Mouse (Mus musculus): Measurements from ENCODE around the gene Hoxa10.

The Hoxa10 gene

GRCm38 (mm10) chr6:52247766-52248637 is 7.3 kb upstream of the Hoxa10 start:
- in situ Hi-C loops (cut with MboI, MseI): no loop called here

- in situ Hi-C loops (cut with MboI, MseI): no loop called here
Measured at GRCm38 (mm10) chr6:52246916-52247315, 6.3 kb upstream of the Hoxa10 start.

GRCm38 (mm10) chr6:52246403-52246803 is 5.7 kb upstream of the Hoxa10 start:
- in situ Hi-C loops (cut with MboI, MseI): no loop called here

GRCm38 (mm10) chr6:52245757-52246142 is 5.1 kb upstream of the Hoxa10 start, which contains the start of gene Hoxa11:
Gene Hoxa11 (minus strand): TSS chr6:52245810.
- in situ Hi-C loops (cut with MboI, MseI): no loop called here

GRCm38 (mm10) chr6:52245040-52245756 is 4.5 kb upstream of the Hoxa10 start:
- in situ Hi-C loops (cut with MboI, MseI): no loop called here

GRCm38 (mm10) chr6:52244471-52245039 is 3.9 kb upstream of the Hoxa10 start:
- in situ Hi-C loops (cut with MboI, MseI): loop anchor here in 1 of 2 experiments (5.0 kb wide), 1 partner anchor 68 kb away; the partner anchor contains the start of gene Evx1

GRCm38 (mm10) chr6:52243681-52244121 is 3.0 kb upstream of the Hoxa10 start:
- in situ Hi-C loops (cut with MboI, MseI): loop anchor here in 1 of 2 experiments (5.0 kb wide), 1 partner anchor 69 kb away; the partner anchor contains the start of gene Evx1

GRCm38 (mm10) chr6:52242801-52243332 is 2.2 kb upstream of the Hoxa10 start:
- in situ Hi-C loops (cut with MboI, MseI): loop anchor here in 1 of 2 experiments (5.0 kb wide), 1 partner anchor 69 kb away; the partner anchor contains the start of gene Evx1

GRCm38 (mm10) chr6:52241001-52241621 is 457 bp upstream of the Hoxa10 start:
- in situ Hi-C loops (cut with MboI, MseI): loop anchor here in 1 of 2 experiments (5.0 kb wide), 1 partner anchor 71 kb away; the partner anchor contains the start of gene Evx1

- in situ Hi-C loops (cut with MboI, MseI): loop anchor here in 1 of 2 experiments (5.0 kb wide), 1 partner anchor 72 kb away; the partner anchor contains the start of gene Evx1
Measured at GRCm38 (mm10) chr6:52239625-52240388, 847 bp downstream of the Hoxa10 start.

- in situ Hi-C loops (cut with MboI, MseI): no loop called here
Measured at GRCm38 (mm10) chr6:52238976-52239375, 1.7 kb downstream of the Hoxa10 start.

- in situ Hi-C loops (cut with MboI, MseI): no loop called here
Measured at GRCm38 (mm10) chr6:52238155-52238545, 2.5 kb downstream of the Hoxa10 start.

GRCm38 (mm10) chr6:52237346-52238154 is 3.1 kb downstream of the Hoxa10 start:
- in situ Hi-C loops (cut with MboI, MseI): no loop called here

GRCm38 (mm10) chr6:52236806-52237205 is 3.8 kb downstream of the Hoxa10 start:
- in situ Hi-C loops (cut with MboI, MseI): no loop called here

- in situ Hi-C loops (cut with MboI, MseI): no loop called here
Measured at GRCm38 (mm10) chr6:52235866-52236265, 4.8 kb downstream of the Hoxa10 start.

- in situ Hi-C loops (cut with MboI, MseI): no loop called here
Measured at GRCm38 (mm10) chr6:52235267-52235666, 5.4 kb downstream of the Hoxa10 start.

- in situ Hi-C loops (cut with MboI, MseI): no loop called here
Measured at GRCm38 (mm10) chr6:52234428-52235140, 6.1 kb downstream of the Hoxa10 start.

GRCm38 (mm10) chr6:52233546-52234427 is 6.9 kb downstream of the Hoxa10 start:
- in situ Hi-C loops (cut with MboI, MseI): no loop called here
